Mouse (Mus musculus) lung, embryonic 15.5 days (tissue): ENCODE measurements at regions not wholly inside any gene's neighbourhood (a gene's known extent, or its start where the extent isn't known, plus 50 kb on each side); places are given as distances from the start of the nearest gene placed in this dataset.

ENCODE experiments used
- ATAC-seq: fragments of 200-750 bp; cut with Nextera tagmentation; 2 replicates; pipeline ENCODE4 v1.8.0; 2017; ENCODE audit warnings: moderate number of reproducible peaks, borderline replicate concordance; ENCODE audit not compliant: low FRiP score, low TSS enrichment; ENCODE audit errors: extremely low read depth
- H3K27ac ChIP-seq: fragments of 300-500 bp; sonication (generic); 2 replicates; pipeline ENCODE4 v1.5.1; 2015; ENCODE audit warnings: moderate library complexity, mild to moderate bottlenecking, inconsistent platforms
- H3K27me3 ChIP-seq: fragments of 300-500 bp; sonication (generic); 2 replicates; pipeline ENCODE4 v1.6.1; 2015; ENCODE audit warnings: inconsistent platforms
- H3K36me3 ChIP-seq: fragments of 300-500 bp; sonication (generic); 2 replicates; pipeline ENCODE4 v1.6.1; 2015; ENCODE audit warnings: inconsistent platforms
- H3K4me1 ChIP-seq: fragments of 300-500 bp; sonication (generic); 2 replicates; pipeline ENCODE4 v1.6.1; 2015; ENCODE audit warnings: inconsistent platforms
- H3K4me2 ChIP-seq: fragments of 300-500 bp; sonication (generic); 2 replicates; pipeline ENCODE4 v1.6.1; 2015; ENCODE audit warnings: inconsistent platforms, mild to moderate bottlenecking, moderate library complexity
- H3K4me3 ChIP-seq: fragments of 300-500 bp; sonication (generic); 2 replicates; pipeline ENCODE4 v1.5.1; 2015; ENCODE audit warnings: mild to moderate bottlenecking, inconsistent platforms
- H3K9ac ChIP-seq: fragments of 300-500 bp; sonication (generic); 2 replicates; pipeline ENCODE4 v1.6.1; 2015; ENCODE audit warnings: inconsistent platforms
- H3K9me3 ChIP-seq: fragments of 300-500 bp; sonication (generic); 2 replicates; pipeline ENCODE4 v1.6.1; 2016; ENCODE audit warnings: inconsistent platforms
- WGBS: fragments of 180-500 bp; shearing (Covaris S2); methylation state at CpG from one replicate; pipeline ENCODE4 v1.1.7; 2015; 5-methylcytosine and 5-hydroxymethylcytosine counted together

DNA sequence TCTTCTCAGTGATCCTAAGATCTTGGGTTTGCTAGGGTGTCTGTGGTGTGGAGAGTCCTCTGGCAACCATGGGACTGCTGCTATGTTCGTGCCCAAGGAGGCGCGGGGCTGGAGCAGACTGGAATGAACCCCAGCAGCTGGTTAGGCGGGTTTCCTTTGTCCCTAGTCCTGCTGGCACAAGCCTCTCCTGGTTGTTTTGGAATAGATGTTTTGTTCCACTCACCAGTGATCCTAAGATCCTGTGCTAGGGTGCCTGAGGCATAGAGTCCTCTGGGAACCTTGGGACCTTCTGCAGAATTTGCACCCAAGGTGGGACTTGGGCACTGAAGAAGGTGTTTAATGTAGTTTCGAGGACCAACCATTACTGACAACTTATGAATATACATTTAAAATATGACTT is 1205.9 kb upstream of the Gm8797 start:
- Histone ChIP-seq H3K4me3 (no peak overlapping the region), H3K9me3 (no peaks in the 10 kb centered on the region), H3K4me1 (no peaks in the 10 kb centered on the region), H3K36me3 (no peaks in the 10 kb centered on the region), H3K9ac (no peak overlapping the region), H3K4me2 (no peak overlapping the region), H3K27me3 (no peaks in the 10 kb centered on the region), H3K27ac (no peak overlapping the region)
- no peak for ATAC-seq
- WGBS: 82% methylated on average over 5 of the region's 5 CpGs

DNA sequence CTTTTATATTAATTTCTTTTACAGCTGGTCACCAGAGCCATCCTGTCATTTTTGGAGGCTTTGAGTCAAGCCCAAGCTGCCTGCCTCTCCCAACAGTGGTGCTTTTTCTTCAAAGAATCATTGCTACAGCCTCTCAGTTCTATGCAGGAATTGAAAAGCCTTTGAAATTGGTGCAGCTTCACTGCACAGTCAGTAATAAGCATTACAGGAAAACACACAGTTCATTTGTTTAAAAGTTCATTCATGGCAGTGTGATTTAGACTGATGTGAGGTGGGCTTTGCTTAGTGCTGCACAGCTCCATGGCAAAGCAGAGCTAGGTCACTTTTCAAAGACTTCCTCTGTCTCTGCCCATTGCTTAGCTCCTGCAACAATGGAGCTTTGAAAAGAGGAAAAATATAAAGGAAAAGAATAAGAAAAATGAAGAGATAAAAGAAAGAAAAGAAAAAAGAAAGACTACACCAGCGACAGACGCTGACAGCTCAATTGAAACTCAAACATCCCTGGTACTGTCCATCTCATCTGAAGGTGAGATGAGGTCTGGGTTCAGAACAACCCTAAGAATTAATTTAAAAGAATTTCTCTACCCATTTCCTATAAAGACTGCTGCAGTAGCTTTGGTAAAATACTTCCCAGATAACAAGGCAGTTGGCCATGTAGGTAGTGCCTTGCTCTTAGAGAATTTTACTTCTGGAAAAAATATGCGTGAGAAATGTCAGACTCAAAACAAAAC is 1204.3 kb upstream of the Gm8797 start:
- Histone ChIP-seq H3K36me3 (no peaks in the 10 kb centered on the region), H3K4me2 (no peak overlapping the region), H3K9ac (no peak overlapping the region), H3K4me3 (no peak overlapping the region), H3K4me1 (no peaks in the 10 kb centered on the region), H3K27me3 (no peaks in the 10 kb centered on the region), H3K27ac (no peak overlapping the region), H3K9me3 (no peaks in the 10 kb centered on the region)
- ATAC-seq: no peak
- 87% methylated on average over 3 of the region's 3 CpGs for WGBS

- ATAC-seq: peak; percentile 46; the same call in 1 of the 2 replicates
Observed at GRCm38 (mm10) chr3:4560664-4561063, 1189.9 kb upstream of the Gm8797 start.

GRCm38 (mm10) chr3:4582500-4582899 is 1168.1 kb upstream of the Gm8797 start:
- H3K4me3 ChIP-seq: no peak overlapping the region
- no peak overlapping the region for H3K9ac ChIP-seq
- no peak overlapping the region for H3K27ac ChIP-seq
- H3K36me3 ChIP-seq: no peaks in the 10 kb centered on the region
- no peaks in the 10 kb centered on the region for H3K4me1 ChIP-seq
- no peaks in the 10 kb centered on the region for H3K27me3 ChIP-seq
- no peak for ATAC-seq
- 49% methylated on average over 3 of the region's 3 CpGs for WGBS
- no peak overlapping the region for H3K4me2 ChIP-seq
- H3K9me3 ChIP-seq: no peaks in the 10 kb centered on the region

More at GRCm38 (mm10) chr3:4560664-4561063, 1189.9 kb upstream of the Gm8797 start:
- H3K4me2 ChIP-seq: no peak overlapping the region
- H3K4me3 ChIP-seq: no peak overlapping the region
- H3K9ac ChIP-seq: no peak overlapping the region
- H3K36me3 ChIP-seq: no peaks in the 10 kb centered on the region
- H3K4me1 ChIP-seq: no peaks in the 10 kb centered on the region
- H3K27me3 ChIP-seq: no peaks in the 10 kb centered on the region
- no peaks in the 10 kb centered on the region for H3K9me3 ChIP-seq
- no peak overlapping the region for H3K27ac ChIP-seq
- WGBS: 36% methylated on average over 1 of the region's 1 CpGs

DNA sequence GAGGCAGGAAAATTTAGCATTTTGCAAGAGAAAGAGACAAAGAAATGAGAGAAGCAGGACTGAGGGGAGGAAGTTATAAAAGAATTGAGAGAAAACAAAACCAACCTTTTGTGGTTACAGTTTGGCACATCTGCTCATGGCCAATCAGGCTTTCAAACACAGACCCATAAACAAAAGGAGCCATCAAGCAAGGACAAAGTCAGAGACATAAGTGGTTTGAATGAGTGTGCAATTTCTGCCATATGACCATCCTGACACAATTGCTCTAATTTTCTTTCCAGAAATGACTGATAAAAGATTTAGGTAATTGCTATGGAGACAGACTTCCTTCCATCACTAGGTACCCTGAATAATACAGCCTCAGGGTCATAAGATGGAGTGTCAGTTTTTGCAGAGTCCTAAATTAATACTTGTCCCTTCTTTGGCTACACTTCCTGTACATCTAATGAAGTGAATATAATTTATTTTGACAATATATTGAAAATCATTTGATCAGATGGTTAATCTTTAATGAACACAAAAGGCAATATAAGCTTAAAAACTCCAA is 1156.6 kb upstream of the Gm8797 start:
- no peaks in the 10 kb centered on the region for H3K4me1 ChIP-seq
- H3K9ac ChIP-seq: no peak overlapping the region
- H3K27ac ChIP-seq: no peak overlapping the region
- no peak overlapping the region for H3K4me2 ChIP-seq
- H3K27me3 ChIP-seq: no peaks in the 10 kb centered on the region
- ATAC-seq: no peak
- no peak overlapping the region for H3K4me3 ChIP-seq
- H3K36me3 ChIP-seq: no peaks in the 10 kb centered on the region
- H3K9me3 ChIP-seq: no peaks in the 10 kb centered on the region

DNA sequence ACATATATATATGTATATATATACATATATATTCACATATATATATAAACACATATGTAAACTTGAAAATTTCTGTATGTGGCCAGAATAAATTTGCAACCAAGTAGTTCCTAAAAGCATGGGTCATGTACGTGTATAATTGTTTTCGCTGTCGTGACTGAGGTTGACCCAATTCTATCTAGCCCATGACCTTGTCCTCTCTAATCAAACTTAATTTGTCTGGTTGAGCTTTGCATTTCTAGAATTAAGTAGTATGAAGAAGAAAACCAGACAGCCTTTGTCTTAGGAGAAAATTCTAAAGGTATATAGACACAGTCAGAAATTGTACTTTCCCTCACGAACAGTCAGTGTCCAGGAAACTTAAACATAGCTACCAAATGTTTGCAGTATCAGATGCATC is 1156.1 kb upstream of the Gm8797 start:
- WGBS: 80% methylated on average over 4 of the region's 4 CpGs
- no peak overlapping the region for H3K9ac ChIP-seq
- no peaks in the 10 kb centered on the region for H3K27me3 ChIP-seq
- ATAC-seq: no peak
- H3K36me3 ChIP-seq: no peaks in the 10 kb centered on the region
- H3K4me2 ChIP-seq: no peak overlapping the region
- no peaks in the 10 kb centered on the region for H3K4me1 ChIP-seq
- H3K9me3 ChIP-seq: no peaks in the 10 kb centered on the region
- no peak overlapping the region for H3K27ac ChIP-seq
- H3K4me3 ChIP-seq: no peak overlapping the region
